In genomic region chr1:57489588-57489987, GRCm38 (mm10) we compare ENCODE assay signal across 20 mouse cellular contexts.
A peak's percentile ranks its signal among the peaks of the same experiment; 100 is the strongest.
DNase-seq lines count a peak whose midpoint lies in the region; ATAC-seq and TF ChIP-seq lines count a peak whose summit lies in the region.
"Had no signal": no experiment of that assay in that cellular context is flagged by ENCODE, and none has a peak within 500 bp of the region (broad histone marks: within the 10 kb centered on the region; RNA-seq: fewer than 3 reads in every experiment).

No protein-coding gene starts in this region.

- no peaks in the 10 kb centered on the region for H3K4me1 ChIP-seq in heart, embryonic 11.5 days (ENCODE audit: control insufficient read depth, insufficient read depth, low read length)
- no peaks in the 10 kb centered on the region for H3K4me1 ChIP-seq in hindbrain, postnatal 0 days (ENCODE audit: insufficient read depth, low read length)
- no peaks in the 10 kb centered on the region for H3K4me1 ChIP-seq in hindbrain, embryonic 12.5 days
- H3K4me1 ChIP-seq in stomach, embryonic 16.5 days (ENCODE audit: control insufficient read depth, insufficient read depth, low read length): peaks cover 3% of the 10 kb centered on the region; the same call in 1 of the 2 replicates
- H3K4me1 ChIP-seq in stomach, postnatal 0 days (replicated peaks; ENCODE audit: control insufficient read depth, insufficient read depth): no peaks in the 10 kb centered on the region
- H3K4me1 ChIP-seq: neural tube, embryonic 15.5 days had no signal

- no peaks in the 10 kb centered on the region for H3K27me3 ChIP-seq in heart, embryonic 11.5 days (ENCODE audit: control insufficient read depth, insufficient read depth, low read length)
- no peaks in the 10 kb centered on the region for H3K27me3 ChIP-seq in hindbrain, postnatal 0 days (ENCODE audit: insufficient read depth, low read length)
- no peaks in the 10 kb centered on the region for H3K27me3 ChIP-seq in hindbrain, embryonic 12.5 days
- no peaks in the 10 kb centered on the region for H3K27me3 ChIP-seq in stomach, embryonic 16.5 days (ENCODE audit: control insufficient read depth, insufficient read depth, low read length)
- H3K27me3 ChIP-seq in stomach, postnatal 0 days (ENCODE audit: control insufficient read depth, insufficient read depth, low read length): no peaks in the 10 kb centered on the region
- H3K27me3 ChIP-seq: limb, embryonic 13.5 days; neural tube, embryonic 15.5 days had no signal

- no peak overlapping the region for H3K4me3 ChIP-seq in heart, embryonic 11.5 days (ENCODE audit: low read depth, low read length)
- H3K4me3 ChIP-seq in hindbrain, postnatal 0 days (ENCODE audit: low read length): no peak overlapping the region
- H3K4me3 ChIP-seq in hindbrain, embryonic 12.5 days: no peak overlapping the region
- no peak overlapping the region for H3K4me3 ChIP-seq in stomach, embryonic 16.5 days (replicated peaks; ENCODE audit: low read length)
- H3K4me3 ChIP-seq in stomach, postnatal 0 days (ENCODE audit: low read depth, low read length): no peak overlapping the region
- H3K4me3 ChIP-seq: left cerebral cortex, adult 2 months; limb, embryonic 13.5 days; neural tube, embryonic 15.5 days had no signal

- TF ChIP-seq EP300 in stomach, postnatal 0 days (optimal IDR thresholded peaks at IDR 0.05): no peak

- no peak for ATAC-seq in cerebellum, adult (ENCODE audit: insufficient number of reproducible peaks, low FRiP score, low TSS enrichment)
- no peak for ATAC-seq in heart, embryonic 11.5 days (replicated peaks; ENCODE audit: insufficient number of reproducible peaks, low FRiP score, low TSS enrichment)
- ATAC-seq in hindbrain, postnatal 0 days: no peak
- no peak for ATAC-seq in hindbrain, embryonic 12.5 days (ENCODE audit: low FRiP score)
- ATAC-seq in stomach, embryonic 16.5 days (ENCODE audit: insufficient read depth, low FRiP score): no peak
- no peak for ATAC-seq in stomach, postnatal 0 days (ENCODE audit: low FRiP score, low TSS enrichment)
- ATAC-seq: CD4-positive, CD25-positive, alpha-beta regulatory T cell, adult 4 months had no signal

- WGBS in heart, embryonic 11.5 days (ENCODE audit: insufficient replicate concordance): 71% methylated on average over 6 of the region's 6 CpGs
- whole genome bisulfite sequencing in hindbrain, postnatal 0 days: 43% methylated on average over 6 of the region's 6 CpGs
- 75% methylated on average over 6 of the region's 6 CpGs for WGBS in hindbrain, embryonic 12.5 days
- WGBS in stomach, embryonic 16.5 days: 61% methylated on average over 6 of the region's 6 CpGs
- whole genome bisulfite sequencing in stomach, postnatal 0 days: 50% methylated on average over 6 of the region's 6 CpGs

- H3K4me2 ChIP-seq in heart, embryonic 11.5 days: no peak overlapping the region
- no peak overlapping the region for H3K4me2 ChIP-seq in hindbrain, postnatal 0 days (ENCODE audit: low read depth, low read length)
- H3K4me2 ChIP-seq in hindbrain, embryonic 12.5 days (replicated peaks): no peak overlapping the region
- no peak overlapping the region for H3K4me2 ChIP-seq in stomach, embryonic 16.5 days (ENCODE audit: low read depth, low read length)
- no peak overlapping the region for H3K4me2 ChIP-seq in stomach, postnatal 0 days (replicated peaks; ENCODE audit: low read depth)
- H3K4me2 ChIP-seq: limb, embryonic 13.5 days; neural tube, embryonic 15.5 days had no signal

- H3K36me3 ChIP-seq in heart, embryonic 11.5 days (ENCODE audit: control insufficient read depth, insufficient read depth, low read length): no peaks in the 10 kb centered on the region
- H3K36me3 ChIP-seq in hindbrain, postnatal 0 days (ENCODE audit: insufficient read depth, low read length): no peaks in the 10 kb centered on the region
- no peaks in the 10 kb centered on the region for H3K36me3 ChIP-seq in hindbrain, embryonic 12.5 days
- H3K36me3 ChIP-seq in stomach, embryonic 16.5 days (ENCODE audit: control insufficient read depth, insufficient read depth, low read length): no peaks in the 10 kb centered on the region
- no peaks in the 10 kb centered on the region for H3K36me3 ChIP-seq in stomach, postnatal 0 days (ENCODE audit: control insufficient read depth, insufficient read depth, low read length)
- H3K36me3 ChIP-seq: G1E; limb, embryonic 13.5 days; neural tube, embryonic 15.5 days had no signal

- no peak for TF ChIP-seq CTCF in hindbrain, postnatal 0 days (IDR thresholded peaks at IDR 0.05; ENCODE audit: low read depth)
- no peak for TF ChIP-seq CTCF in stomach, postnatal 0 days (IDR thresholded peaks at IDR 0.05; ENCODE audit: low read depth)

- no peak overlapping the region for H3K27ac ChIP-seq in heart, embryonic 11.5 days (ENCODE audit: low read depth, low read length)
- H3K27ac ChIP-seq in hindbrain, postnatal 0 days: peak overlapping the region; percentile 32
- H3K27ac ChIP-seq in hindbrain, embryonic 12.5 days: no peak overlapping the region
- H3K27ac ChIP-seq in stomach, embryonic 16.5 days (ENCODE audit: low read length): peak overlapping the region; percentile 17
- H3K27ac ChIP-seq in stomach, postnatal 0 days (replicated peaks): no peak overlapping the region
- H3K27ac ChIP-seq: left cerebral cortex, adult 2 months; limb, embryonic 13.5 days; neural tube, embryonic 15.5 days had no signal

- no peak overlapping the region for H3K9ac ChIP-seq in heart, embryonic 11.5 days (ENCODE audit: low read depth, low read length)
- no peak overlapping the region for H3K9ac ChIP-seq in hindbrain, postnatal 0 days (replicated peaks; ENCODE audit: low read length)
- H3K9ac ChIP-seq in hindbrain, embryonic 12.5 days: no peak overlapping the region
- no peak overlapping the region for H3K9ac ChIP-seq in stomach, embryonic 16.5 days (ENCODE audit: low read length)
- no peak overlapping the region for H3K9ac ChIP-seq in stomach, postnatal 0 days (ENCODE audit: low read length)
- H3K9ac ChIP-seq: limb, embryonic 13.5 days; neural tube, embryonic 15.5 days had no signal

- DNase-seq in cerebellum, postnatal 10 days: peak; percentile 47 to 52
- DNase-seq in heart, adult 11 months: peak; percentile 44
- peak; percentile 39 for DNase-seq in hindbrain, postnatal 0 days (ENCODE audit: low spot score)
- DNase-seq in stomach, postnatal 0 days (ENCODE audit: low spot score): no peak
- DNase-seq: adrenal gland, postnatal 36 days; cerebellum, postnatal 25 days; heart, adult 18-20 months; kidney, adult 18-20 months; kidney, postnatal 10 days; right cerebral cortex, postnatal 25 days; thymus, postnatal 36 days had no signal

- H3K9me3 ChIP-seq in heart, embryonic 11.5 days (replicated peaks; ENCODE audit: control insufficient read depth, low read length): no peaks in the 10 kb centered on the region
- no peaks in the 10 kb centered on the region for H3K9me3 ChIP-seq in hindbrain, postnatal 0 days (ENCODE audit: low read length)
- no peaks in the 10 kb centered on the region for H3K9me3 ChIP-seq in hindbrain, embryonic 12.5 days (replicated peaks)
- no peaks in the 10 kb centered on the region for H3K9me3 ChIP-seq in stomach, embryonic 16.5 days (replicated peaks; ENCODE audit: control insufficient read depth, low read length)
- H3K9me3 ChIP-seq in stomach, postnatal 0 days (ENCODE audit: control insufficient read depth, low read length): no peaks in the 10 kb centered on the region
- H3K9me3 ChIP-seq: G1E; limb, embryonic 13.5 days; neural tube, embryonic 15.5 days had no signal

Comparison
In these comparisons a context has a peak if more than half of its experiments do, and no peak if none do; other contexts are left out.
1. H3K27ac ChIP-seq: peak in hindbrain, postnatal 0 days (single experiment) and stomach, embryonic 16.5 days (single experiment); none in heart, embryonic 11.5 days (single experiment), hindbrain, embryonic 12.5 days (single experiment) and stomach, postnatal 0 days (single experiment).